Mouse (Mus musculus): ENCODE measurements at regions not wholly inside any gene's neighbourhood (a gene's known extent, or its start where the extent isn't known, plus 50 kb on each side); places are given as distances from the start of the nearest gene placed in this dataset.

DNA sequence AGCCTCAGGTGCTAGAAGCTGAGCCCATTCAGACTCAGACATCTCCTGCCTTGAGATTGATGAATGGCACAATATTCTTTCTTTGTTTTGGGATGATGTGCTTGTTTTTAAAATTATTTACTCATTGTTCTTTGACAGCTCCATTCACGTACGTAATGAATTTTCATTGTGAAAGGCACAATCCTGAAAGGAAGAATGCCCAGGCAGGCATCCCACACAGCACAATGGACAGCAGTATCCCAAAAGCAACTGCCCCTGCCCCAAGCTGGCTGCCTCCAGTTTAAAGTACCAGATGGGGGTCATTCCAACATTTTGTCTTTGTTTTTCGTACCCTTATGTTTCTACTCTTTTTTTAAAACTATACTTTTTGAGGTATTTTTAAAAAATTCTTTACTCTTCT lies 210.9 kb upstream of the St8sia2 start:
- Histone ChIP-seq H3K9ac (no peak overlapping the region), H3K27me3 (no peaks in the 10 kb centered on the region), H3K4me1 (no peaks in the 10 kb centered on the region), H3K36me3 (ENCODE audit: poor library complexity, severe bottlenecking) (no peaks in the 10 kb centered on the region), H3K9me3 (replicated peaks) (no peaks in the 10 kb centered on the region), H3K27ac (no peak overlapping the region), H3K4me3 (no peak overlapping the region), H3K4me2 (no peak overlapping the region)
- ATAC-seq, result no peak
- whole genome bisulfite sequencing, result 68% methylated on average over 3 of the region's 3 CpGs

DNA sequence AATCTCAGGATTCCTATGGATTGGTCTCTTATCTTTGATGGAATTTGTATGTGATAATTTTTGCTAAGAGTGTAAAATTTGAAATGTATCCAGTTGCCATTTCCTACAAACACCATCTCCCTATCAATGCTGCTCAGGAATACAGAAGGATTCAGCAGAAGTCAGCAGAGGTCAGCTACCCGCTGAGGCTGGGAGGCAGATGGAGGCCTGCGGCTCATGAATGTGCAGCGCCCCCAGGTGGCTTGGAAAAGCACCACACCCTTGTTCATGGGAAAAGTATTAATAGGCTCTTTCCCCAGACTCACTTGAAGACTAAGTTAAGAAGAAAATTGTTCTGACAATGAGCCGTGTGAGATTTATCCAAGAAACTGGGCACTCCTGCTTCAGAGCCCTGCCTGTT lies 187.2 kb upstream of the St8sia2 start:
- H3K9ac ChIP-seq, result no peak overlapping the region
- H3K4me3 ChIP-seq, result no peak overlapping the region
- H3K27me3 ChIP-seq, result no peaks in the 10 kb centered on the region
- H3K36me3 ChIP-seq (ENCODE audit: poor library complexity, severe bottlenecking), result no peaks in the 10 kb centered on the region
- 24% methylated on average over 4 of the region's 4 CpGs for WGBS
- H3K4me1 ChIP-seq, result no peaks in the 10 kb centered on the region
- H3K27ac ChIP-seq, result no peak overlapping the region
- no peak for ATAC-seq
- H3K9me3 ChIP-seq (replicated peaks), result no peaks in the 10 kb centered on the region
- H3K4me2 ChIP-seq, result no peak overlapping the region

DNA sequence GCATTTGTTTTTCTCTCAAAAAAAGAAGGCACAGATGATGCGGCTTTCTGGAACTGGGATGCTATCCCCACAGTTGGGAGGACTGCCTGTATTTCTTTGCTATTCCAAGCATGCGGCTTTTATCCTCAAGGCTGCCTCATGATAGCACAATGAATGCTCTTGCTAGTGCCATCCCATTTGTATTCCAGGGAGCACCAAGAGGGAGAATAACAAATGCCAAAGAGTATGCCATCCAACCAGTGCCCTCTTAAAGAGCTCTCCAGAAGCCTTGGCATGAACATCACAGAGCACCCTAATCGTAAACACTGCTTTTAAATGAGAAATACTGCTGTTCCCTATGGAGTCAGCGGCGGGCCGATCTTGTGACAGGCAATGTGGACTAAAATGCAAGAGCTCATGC lies 185.3 kb upstream of the St8sia2 start:
- 81% methylated on average over 6 of the region's 6 CpGs for WGBS
- no peak for ATAC-seq
- H3K9me3 ChIP-seq (replicated peaks), result no peaks in the 10 kb centered on the region

DNA sequence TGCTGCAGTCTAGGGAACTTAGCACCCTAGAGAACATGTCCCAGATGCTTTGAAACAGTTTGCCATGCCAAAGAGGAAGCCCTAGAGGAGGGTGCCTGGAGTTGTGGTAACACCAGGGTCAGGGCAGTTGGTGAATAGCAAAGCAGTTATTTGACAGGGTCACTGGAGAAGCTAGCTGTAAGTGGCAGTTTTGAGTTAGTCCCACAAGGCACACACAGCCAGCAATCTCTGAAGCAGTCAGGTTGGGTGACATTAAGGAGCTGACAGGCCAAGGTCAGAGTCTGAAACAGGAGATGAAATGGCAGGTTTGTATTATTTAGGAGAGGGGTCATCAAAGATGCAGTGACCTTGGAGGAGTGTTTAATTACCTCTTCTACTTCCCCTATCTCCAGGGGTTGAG lies 171.2 kb upstream of the St8sia2 start:
- no peaks in the 10 kb centered on the region for H3K36me3 ChIP-seq (ENCODE audit: poor library complexity, severe bottlenecking)
- no peak overlapping the region for H3K9ac ChIP-seq
- no peaks in the 10 kb centered on the region for H3K4me1 ChIP-seq
- no peaks in the 10 kb centered on the region for H3K27me3 ChIP-seq
- H3K4me3 ChIP-seq, result no peak overlapping the region
- H3K9me3 ChIP-seq (replicated peaks), result no peaks in the 10 kb centered on the region; the same call in 1 of the 2 replicates
- no peak overlapping the region for H3K4me2 ChIP-seq
- H3K27ac ChIP-seq, result no peak overlapping the region
- ATAC-seq, result no peak

More for the DNA sequence above, 185.3 kb upstream of the St8sia2 start:
- Histone ChIP-seq H3K4me1 (no peaks in the 10 kb centered on the region), H3K9ac (no peak overlapping the region), H3K27me3 (no peaks in the 10 kb centered on the region), H3K4me3 (no peak overlapping the region), H3K4me2 (no peak overlapping the region), H3K36me3 (ENCODE audit: poor library complexity, severe bottlenecking) (no peaks in the 10 kb centered on the region), H3K27ac (no peak overlapping the region)

DNA sequence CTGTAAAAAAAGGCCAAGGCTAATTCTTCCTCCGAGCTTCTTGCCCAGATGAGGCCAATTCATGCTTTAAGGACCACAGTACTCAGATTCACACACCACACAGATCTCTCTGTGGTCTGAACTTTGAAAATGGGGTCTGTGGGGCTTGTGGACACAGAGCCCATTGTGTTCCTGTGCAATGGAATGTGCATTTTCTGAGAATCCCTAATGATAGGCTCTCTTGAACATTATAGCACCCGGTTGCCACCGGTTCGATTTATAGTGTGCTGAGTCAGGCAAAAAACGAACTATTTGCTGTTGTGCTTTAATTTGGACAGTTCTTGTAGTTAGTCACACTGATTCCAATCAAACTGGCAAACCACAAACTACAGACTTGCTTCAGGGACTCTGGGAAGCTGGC lies 160.7 kb upstream of the St8sia2 start:
- Histone ChIP-seq H3K27me3 (no peaks in the 10 kb centered on the region), H3K4me3 (no peak overlapping the region), H3K4me1 (peaks cover 9% of the 10 kb centered on the region), H3K36me3 (ENCODE audit: poor library complexity, severe bottlenecking) (no peaks in the 10 kb centered on the region), H3K4me2 (no peak overlapping the region), H3K9me3 (replicated peaks) (no peaks in the 10 kb centered on the region), H3K27ac (no peak overlapping the region), H3K9ac (no peak overlapping the region)
- 52% methylated on average over 5 of the region's 5 CpGs for WGBS
- no peak for ATAC-seq

DNA sequence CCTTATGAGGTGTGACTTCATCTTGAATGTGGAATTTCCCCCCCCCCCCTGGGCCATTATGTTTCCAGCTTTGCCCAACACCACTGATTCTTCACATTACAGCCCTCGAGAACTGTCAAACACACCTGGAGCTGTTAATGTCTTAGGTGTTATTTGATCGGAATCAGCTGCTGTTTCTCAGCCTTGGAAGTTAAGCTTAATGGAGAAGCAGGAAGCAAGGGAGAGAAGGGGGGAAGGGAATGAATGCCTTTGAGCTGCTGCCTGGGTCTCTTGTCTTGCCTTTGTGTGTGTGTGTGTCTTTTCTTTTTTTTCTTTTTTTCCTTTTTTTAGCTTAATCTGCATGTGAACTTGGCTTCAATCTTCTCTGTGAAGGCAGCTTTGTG lies 159.7 kb upstream of the St8sia2 start:
- Histone ChIP-seq H3K9me3 (replicated peaks) (no peaks in the 10 kb centered on the region), H3K27me3 (no peaks in the 10 kb centered on the region), H3K27ac (no peak overlapping the region), H3K36me3 (ENCODE audit: poor library complexity, severe bottlenecking) (no peaks in the 10 kb centered on the region), H3K4me1 (peaks cover 9% of the 10 kb centered on the region), H3K4me2 (no peak overlapping the region), H3K4me3 (no peak overlapping the region), H3K9ac (no peak overlapping the region)
- 26% methylated on average over 2 of the region's 2 CpGs for WGBS
- ATAC-seq, result peak; percentile 33; the same call in 1 of the 2 replicates

DNA sequence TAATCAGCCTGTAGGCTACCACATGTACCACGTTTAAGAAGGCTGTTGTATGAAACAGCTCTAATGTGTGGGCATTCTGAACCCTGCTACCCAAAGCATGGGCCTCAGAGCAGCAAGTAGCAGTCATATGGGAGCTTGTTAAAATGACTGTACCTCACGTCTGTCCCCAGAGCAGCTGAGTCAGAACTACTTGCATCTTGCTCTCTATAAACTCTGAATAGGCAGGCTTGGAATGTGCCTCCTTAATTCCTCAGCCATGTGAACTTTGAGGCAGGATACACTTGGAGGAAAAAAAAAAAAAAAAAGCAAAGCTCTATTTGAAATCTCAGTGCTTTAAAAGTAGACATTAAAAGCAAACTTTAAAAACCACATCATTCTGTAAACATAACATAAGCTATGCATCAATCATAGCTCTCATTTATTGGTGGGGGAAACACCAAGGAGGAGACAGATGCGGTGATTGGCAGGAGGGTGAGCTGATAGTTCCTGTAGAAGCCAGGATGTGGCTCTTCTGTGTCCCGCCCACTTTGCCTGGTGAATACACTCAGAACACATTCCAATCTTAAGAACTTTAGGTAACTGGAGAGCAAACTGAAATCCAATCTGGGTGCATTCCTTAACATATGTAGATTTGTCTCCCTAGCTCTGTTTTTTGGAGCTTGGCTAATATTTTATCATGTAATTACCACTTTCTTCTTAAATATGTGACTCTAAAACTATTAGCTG lies 159.2 kb upstream of the St8sia2 start:
- WGBS, result 60% methylated on average over 4 of the region's 4 CpGs
- no peak for ATAC-seq
- no peak overlapping the region for H3K4me2 ChIP-seq

DNA sequence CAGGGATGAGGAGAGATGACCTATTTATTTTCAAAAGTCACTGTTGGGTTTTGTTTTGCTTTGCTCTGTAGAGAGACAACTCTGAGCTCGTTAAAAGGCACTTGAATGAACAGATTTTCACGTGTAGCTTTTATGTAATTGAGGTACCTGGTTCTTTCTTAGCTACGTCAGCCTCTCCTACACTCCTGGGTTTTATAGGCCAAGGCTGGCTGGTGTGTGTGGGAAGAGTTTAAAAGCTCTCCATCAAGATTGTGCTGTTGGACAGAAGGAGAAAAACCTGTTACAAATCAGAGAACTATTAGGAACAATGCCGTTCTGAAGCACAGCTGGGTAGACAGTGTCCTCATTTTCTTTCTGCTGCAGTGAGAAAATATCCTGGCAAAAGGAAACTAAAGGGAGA lies 138.1 kb upstream of the St8sia2 start:
- no peak for ATAC-seq
- Histone ChIP-seq H3K9ac (no peak overlapping the region), H3K9me3 (replicated peaks) (peaks cover 4% of the 10 kb centered on the region; the same call in 1 of the 2 replicates), H3K27me3 (no peaks in the 10 kb centered on the region), H3K4me2 (no peak overlapping the region), H3K27ac (no peak overlapping the region), H3K4me3 (no peak overlapping the region), H3K4me1 (no peaks in the 10 kb centered on the region), H3K36me3 (ENCODE audit: poor library complexity, severe bottlenecking) (no peaks in the 10 kb centered on the region)
- WGBS, result 54% methylated on average over 4 of the region's 4 CpGs

More for the DNA sequence above, 159.2 kb upstream of the St8sia2 start:
- H3K9ac ChIP-seq, result no peak overlapping the region
- H3K9me3 ChIP-seq (replicated peaks), result no peaks in the 10 kb centered on the region
- H3K36me3 ChIP-seq (ENCODE audit: poor library complexity, severe bottlenecking), result no peaks in the 10 kb centered on the region
- no peak overlapping the region for H3K27ac ChIP-seq
- H3K27me3 ChIP-seq, result no peaks in the 10 kb centered on the region
- no peak overlapping the region for H3K4me3 ChIP-seq
- H3K4me1 ChIP-seq, result peaks cover 9% of the 10 kb centered on the region

DNA sequence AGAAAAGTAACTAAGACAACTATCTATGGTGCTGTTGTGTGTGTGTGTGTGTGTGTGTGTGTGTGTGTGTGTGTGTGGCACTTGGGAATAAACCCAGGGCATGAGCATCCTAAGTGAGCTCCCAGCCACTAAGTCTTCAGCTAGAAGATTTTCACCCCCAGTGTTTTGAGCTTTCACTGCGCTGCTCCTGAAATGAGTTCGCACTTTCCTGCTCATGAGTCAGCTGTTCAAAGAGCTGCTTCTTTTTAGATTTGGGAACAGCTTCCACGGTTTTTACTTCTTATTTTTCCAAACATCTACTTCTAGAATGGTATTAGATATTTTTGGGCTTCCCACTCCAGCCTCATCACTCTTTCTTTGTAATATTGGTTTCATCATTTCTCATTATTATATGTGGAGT lies 129.7 kb upstream of the St8sia2 start:
- Histone ChIP-seq H3K27ac (no peak overlapping the region), H3K4me2 (no peak overlapping the region)

DNA sequence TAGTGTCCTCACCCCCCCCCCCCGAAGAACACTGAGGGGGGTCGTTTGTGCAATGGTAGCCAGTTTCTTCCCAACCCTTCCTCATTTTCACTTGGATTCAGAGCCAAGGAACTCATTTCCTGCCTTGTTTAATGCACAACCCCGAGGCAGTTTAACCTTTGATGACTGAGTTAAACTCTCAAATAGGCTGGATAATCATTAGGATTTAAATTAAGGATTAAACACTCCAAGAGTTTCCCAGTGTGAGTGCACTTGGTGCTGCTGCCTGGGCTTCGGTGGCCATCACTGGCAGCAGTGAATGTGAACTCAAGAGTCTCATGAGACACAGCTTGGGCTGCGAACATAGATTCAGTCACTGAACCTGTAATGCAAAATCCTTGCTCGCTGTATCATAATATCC lies 124.7 kb upstream of the St8sia2 start:
- H3K9ac ChIP-seq, result no peak overlapping the region
- H3K27ac ChIP-seq, result no peak overlapping the region
- no peak overlapping the region for H3K4me3 ChIP-seq
- no peak for ATAC-seq
- H3K36me3 ChIP-seq (ENCODE audit: poor library complexity, severe bottlenecking), result no peaks in the 10 kb centered on the region
- H3K27me3 ChIP-seq, result no peaks in the 10 kb centered on the region
- no peak overlapping the region for H3K4me2 ChIP-seq
- H3K4me1 ChIP-seq, result no peaks in the 10 kb centered on the region
- H3K9me3 ChIP-seq (replicated peaks), result no peaks in the 10 kb centered on the region
- WGBS, result 65% methylated on average over 6 of the region's 6 CpGs

More for the DNA sequence above, 129.7 kb upstream of the St8sia2 start:
- 90% methylated on average over 3 of the region's 3 CpGs for WGBS
- H3K36me3 ChIP-seq (ENCODE audit: poor library complexity, severe bottlenecking), result no peaks in the 10 kb centered on the region
- no peak overlapping the region for H3K9ac ChIP-seq
- no peaks in the 10 kb centered on the region for H3K27me3 ChIP-seq
- H3K9me3 ChIP-seq (replicated peaks), result no peaks in the 10 kb centered on the region
- H3K4me3 ChIP-seq, result no peak overlapping the region
- ATAC-seq, result no peak
- no peaks in the 10 kb centered on the region for H3K4me1 ChIP-seq

DNA sequence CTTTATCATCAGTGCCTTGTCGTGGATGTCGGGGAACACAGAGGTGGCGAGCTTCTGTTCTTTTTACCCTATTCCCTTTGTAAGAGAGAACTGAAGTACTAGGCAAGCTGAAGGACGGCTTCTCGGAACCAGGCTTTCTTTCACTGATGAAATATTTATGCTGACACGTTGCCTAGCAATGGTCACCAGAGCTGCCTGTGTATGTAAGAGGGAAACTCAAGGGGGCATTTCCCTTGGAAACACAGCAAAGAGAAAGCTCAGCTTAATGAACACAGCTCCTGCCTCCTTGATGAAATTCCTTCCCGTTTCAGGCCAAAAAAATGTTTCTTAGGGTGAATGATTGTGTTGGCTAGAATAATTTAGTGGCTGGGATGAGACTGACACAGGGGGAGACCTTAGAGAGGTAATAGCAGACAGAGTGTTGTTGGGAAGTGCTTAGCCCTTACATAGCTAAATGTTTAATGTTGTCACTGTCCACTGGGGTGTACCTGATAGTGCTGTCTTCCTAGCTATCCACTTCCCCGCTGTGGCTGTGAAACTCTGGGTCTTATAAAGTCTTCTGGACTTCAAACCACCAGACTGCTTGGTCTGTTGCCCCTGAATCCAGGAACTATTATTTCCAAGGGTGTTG lies 116.8 kb upstream of the St8sia2 start:
- no peak overlapping the region for H3K4me2 ChIP-seq
- WGBS, result 18% methylated on average over 8 of the region's 8 CpGs
- no peaks in the 10 kb centered on the region for H3K36me3 ChIP-seq (ENCODE audit: poor library complexity, severe bottlenecking)
- H3K9me3 ChIP-seq (replicated peaks), result no peaks in the 10 kb centered on the region
- H3K4me3 ChIP-seq, result no peak overlapping the region
- peak; percentile 81 for ATAC-seq
- H3K4me1 ChIP-seq, result peaks cover 14% of the 10 kb centered on the region
- no peaks in the 10 kb centered on the region for H3K27me3 ChIP-seq
- peak overlapping the region; percentile 38; the same call in 1 of the 2 replicates for H3K27ac ChIP-seq
- H3K9ac ChIP-seq, result no peak overlapping the region

DNA sequence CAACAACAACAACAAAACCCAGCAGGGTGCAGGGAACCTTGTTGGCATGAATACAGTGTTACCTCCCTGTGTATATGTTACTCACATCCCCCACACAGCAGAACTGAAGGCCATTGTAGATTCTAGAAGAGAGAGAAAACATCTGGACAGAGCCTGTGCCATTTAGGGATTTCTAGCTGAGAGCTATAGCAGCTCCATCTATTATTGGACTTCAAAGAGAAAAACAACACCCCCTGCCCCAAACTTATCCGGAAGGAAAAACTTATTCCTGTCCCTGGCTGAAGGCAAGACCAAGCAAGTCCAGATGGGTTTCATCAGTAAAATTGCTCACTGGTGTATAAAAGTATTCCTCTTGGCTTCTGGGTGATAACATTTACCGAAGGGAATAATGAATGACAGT lies 98.6 kb upstream of the St8sia2 start:
- H3K4me1 ChIP-seq, result 0 out of 2 replicates have a peak, but pooled peaks cover 2% of the 10 kb centered on the region
- H3K9ac ChIP-seq, result no peak overlapping the region
- WGBS, result 72% methylated on average over 2 of the region's 2 CpGs
- no peaks in the 10 kb centered on the region for H3K36me3 ChIP-seq (ENCODE audit: poor library complexity, severe bottlenecking)
- no peak overlapping the region for H3K4me2 ChIP-seq
- no peak overlapping the region for H3K27ac ChIP-seq
- H3K4me3 ChIP-seq, result no peak overlapping the region
- H3K9me3 ChIP-seq (replicated peaks), result no peaks in the 10 kb centered on the region
- no peak for ATAC-seq
- no peaks in the 10 kb centered on the region for H3K27me3 ChIP-seq

DNA sequence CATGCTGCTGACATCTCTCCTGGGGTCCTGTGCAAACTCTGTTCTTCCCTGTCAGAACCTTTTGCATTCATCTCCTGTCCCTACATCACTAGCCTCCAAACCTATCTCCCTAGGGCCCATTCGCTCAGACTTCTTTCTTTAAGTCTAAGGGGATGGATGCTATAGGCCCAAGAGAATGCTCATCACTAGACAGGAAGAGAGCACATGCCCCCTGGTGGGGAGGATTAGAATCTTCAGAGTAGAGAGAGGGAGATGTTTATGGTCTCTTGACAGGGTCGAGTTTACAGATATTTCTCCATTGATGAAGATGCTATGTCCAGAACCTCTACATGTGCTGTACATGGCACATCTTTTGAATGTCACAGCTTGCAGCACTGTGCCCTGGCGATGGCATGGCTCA lies 94.9 kb upstream of the St8sia2 start:
- H3K27me3 ChIP-seq, result no peaks in the 10 kb centered on the region
- H3K27ac ChIP-seq, result no peak overlapping the region
- H3K4me3 ChIP-seq, result no peak overlapping the region
- WGBS, result 66% methylated on average over 3 of the region's 3 CpGs
- H3K9ac ChIP-seq, result no peak overlapping the region
- H3K9me3 ChIP-seq (replicated peaks), result no peaks in the 10 kb centered on the region
- ATAC-seq, result 0 out of 2 replicates have a peak, but pooled peaks have one; percentile 19
- H3K4me2 ChIP-seq, result no peak overlapping the region
- H3K36me3 ChIP-seq (ENCODE audit: poor library complexity, severe bottlenecking), result no peaks in the 10 kb centered on the region
- H3K4me1 ChIP-seq, result 0 out of 2 replicates have a peak, but pooled peaks cover 3% of the 10 kb centered on the region

Data from forebrain, embryonic 13.5 days (tissue).